Mouse (Mus musculus): ENCODE data around the gene Ywhae.

- TF ChIP-seq TAL1 (IDR thresholded peaks at IDR 0.05; ENCODE audit: low read length) = no peak
- no peak for TF ChIP-seq GATA1 (IDR thresholded peaks at IDR 0.05; ENCODE audit: low read length)
These were observed 8.9 kb downstream of the Ywhae start for GRCm38 (mm10) chr11:75741615-75742014.

All from erythroblast, embryonic 14.5 days (primary cell).